Mouse (Mus musculus): ENCODE measurements around the gene Ylpm1.

Ylpm1 gene

GRCm38 (mm10) chr12:85009776-85010175 is 13.7 kb downstream of the Ylpm1 start:
- DNase-seq (ENCODE audit: low spot score): no peak

- no peak for DNase-seq (ENCODE audit: low spot score)
Measured at GRCm38 (mm10) chr12:85010541-85010940, 14.4 kb downstream of the Ylpm1 start.

GRCm38 (mm10) chr12:85012185-85012584 is 16.1 kb downstream of the Ylpm1 start:
- no peak for DNase-seq (ENCODE audit: low spot score)

GRCm38 (mm10) chr12:85022071-85022470 is 25.9 kb downstream of the Ylpm1 start:
- no peak for DNase-seq (ENCODE audit: low spot score)

- DNase-seq (ENCODE audit: low spot score): no peak
Measured at GRCm38 (mm10) chr12:85032710-85033109, 36.6 kb downstream of the Ylpm1 start.

- DNase-seq (ENCODE audit: low spot score): no peak
Measured at GRCm38 (mm10) chr12:85051218-85051617, 55.1 kb downstream of the Ylpm1 start.

GRCm38 (mm10) chr12:85071043-85071442 is 74.9 kb downstream of the Ylpm1 start:
- no peak for DNase-seq (ENCODE audit: low spot score)

- no peak for DNase-seq (ENCODE audit: low spot score)
Measured at GRCm38 (mm10) chr12:85077100-85077499, 81.0 kb downstream of the Ylpm1 start.

- DNase-seq (ENCODE audit: low spot score): no peak
Measured at GRCm38 (mm10) chr12:85084257-85084656, 88.1 kb downstream of the Ylpm1 start.

- DNase-seq (ENCODE audit: low spot score): no peak
Measured at GRCm38 (mm10) chr12:85084941-85085340, 88.8 kb downstream of the Ylpm1 start.

- DNase-seq (ENCODE audit: low spot score): no peak
Measured at GRCm38 (mm10) chr12:85087845-85088244, 91.7 kb downstream of the Ylpm1 start.

GRCm38 (mm10) chr12:85091190-85091589 is 95.1 kb downstream of the Ylpm1 start:
- DNase-seq (ENCODE audit: low spot score): no peak

- peak; percentile 51 for DNase-seq (ENCODE audit: low spot score)
Measured at GRCm38 (mm10) chr12:85092214-85092613, 96.1 kb downstream of the Ylpm1 start.

- DNase-seq (ENCODE audit: low spot score): peak; percentile 33
Measured at GRCm38 (mm10) chr12:85094010-85094409, 97.9 kb downstream of the Ylpm1 start.

- DNase-seq (ENCODE audit: low spot score): peak; percentile 17
Measured at GRCm38 (mm10) chr12:85094706-85095105, 98.6 kb downstream of the Ylpm1 start.

GRCm38 (mm10) chr12:85095146-85095545 is 99.0 kb downstream of the Ylpm1 start:
- no peak for DNase-seq (ENCODE audit: low spot score)

- DNase-seq (ENCODE audit: low spot score): no peak
Measured at GRCm38 (mm10) chr12:85095859-85096258, 99.7 kb downstream of the Ylpm1 start.

- DNase-seq (ENCODE audit: low spot score): no peak
Measured at GRCm38 (mm10) chr12:85101001-85101400, 104.9 kb downstream of the Ylpm1 start.

GRCm38 (mm10) chr12:85101521-85102106 is 105.5 kb downstream of the Ylpm1 start:
- no peak for DNase-seq (ENCODE audit: low spot score)

- DNase-seq (ENCODE audit: low spot score): no peak
Measured at GRCm38 (mm10) chr12:85103096-85103495, 107.0 kb downstream of the Ylpm1 start.

- no peak for DNase-seq (ENCODE audit: low spot score)
Measured at GRCm38 (mm10) chr12:85104789-85105188, 108.7 kb downstream of the Ylpm1 start.

GRCm38 (mm10) chr12:85106292-85106691 is 110.2 kb downstream of the Ylpm1 start:
- DNase-seq (ENCODE audit: low spot score): no peak

GRCm38 (mm10) chr12:85108643-85109042 is 112.5 kb downstream of the Ylpm1 start:
- DNase-seq (ENCODE audit: low spot score): no peak

GRCm38 (mm10) chr12:85109426-85109825 is 113.3 kb downstream of the Ylpm1 start:
- no peak for DNase-seq (ENCODE audit: low spot score)
